Mouse (Mus musculus) right cerebral cortex, postnatal 14 days (tissue): ENCODE measurements around the gene Tecpr2.

ENCODE experiments used
- DNase-seq: peaks from one replicate; pipeline ENCODE4 v3.0.0; 2022

Gene Tecpr2

DNA sequence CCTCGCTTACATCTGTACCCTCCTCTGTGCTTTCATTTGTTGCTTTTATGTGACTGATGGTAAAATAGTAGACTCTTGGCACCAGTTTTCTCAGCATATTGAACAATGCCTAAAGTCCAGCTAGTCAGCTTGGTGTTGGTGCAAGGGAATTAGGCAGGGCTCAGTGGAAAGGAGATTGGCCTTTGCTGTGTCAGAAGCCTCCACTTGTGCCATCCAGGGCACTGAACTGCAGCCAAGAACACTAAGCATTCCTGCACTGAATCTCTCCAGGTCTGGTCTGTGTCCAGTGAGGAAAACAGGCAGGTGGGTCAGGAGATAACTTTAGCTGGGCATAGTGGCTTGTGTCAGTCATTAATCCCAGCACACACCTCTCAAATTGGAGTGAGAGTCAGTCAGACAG, 60.3 kb downstream of the Tecpr2 start:
- no peak for DNase-seq

DNA sequence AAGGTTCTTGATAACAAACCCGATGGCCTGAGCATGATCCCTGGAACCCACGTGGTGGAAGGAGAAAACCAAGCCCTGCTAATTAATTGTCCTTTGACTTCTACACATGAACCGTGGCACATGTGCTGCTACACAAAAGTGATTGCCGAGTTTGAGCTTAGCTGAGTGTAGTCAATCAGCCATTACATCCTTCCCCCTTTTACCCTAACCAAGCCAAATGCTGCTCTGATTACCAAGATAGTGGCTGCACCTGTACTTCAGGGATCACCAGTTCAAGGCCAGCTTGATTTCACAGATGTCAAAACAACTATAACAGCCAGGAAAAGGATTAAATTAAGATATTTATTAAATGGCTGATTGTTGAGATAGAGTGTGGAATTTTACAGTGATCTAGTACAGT, 61.1 kb downstream of the Tecpr2 start:
- no peak for DNase-seq

DNA sequence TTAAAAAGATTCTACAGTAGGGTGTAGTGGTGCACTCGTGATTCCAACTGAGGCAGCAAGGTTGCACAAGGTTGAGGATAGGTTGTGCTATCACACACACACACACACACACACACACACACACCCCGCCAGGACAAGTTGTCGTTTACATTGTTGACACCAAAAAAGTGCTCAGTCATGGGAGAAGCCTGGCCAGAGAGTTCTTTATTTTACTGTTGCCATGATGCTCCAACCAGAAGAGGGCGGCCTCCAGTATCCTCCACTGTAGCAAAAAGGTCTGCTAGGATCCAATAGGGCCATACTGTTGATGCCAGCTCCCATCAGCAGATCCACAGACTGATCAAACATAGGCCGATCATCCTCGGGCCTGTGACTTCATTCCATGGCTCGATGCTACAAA, 62.2 kb downstream of the Tecpr2 start:
- no peak for DNase-seq

DNA sequence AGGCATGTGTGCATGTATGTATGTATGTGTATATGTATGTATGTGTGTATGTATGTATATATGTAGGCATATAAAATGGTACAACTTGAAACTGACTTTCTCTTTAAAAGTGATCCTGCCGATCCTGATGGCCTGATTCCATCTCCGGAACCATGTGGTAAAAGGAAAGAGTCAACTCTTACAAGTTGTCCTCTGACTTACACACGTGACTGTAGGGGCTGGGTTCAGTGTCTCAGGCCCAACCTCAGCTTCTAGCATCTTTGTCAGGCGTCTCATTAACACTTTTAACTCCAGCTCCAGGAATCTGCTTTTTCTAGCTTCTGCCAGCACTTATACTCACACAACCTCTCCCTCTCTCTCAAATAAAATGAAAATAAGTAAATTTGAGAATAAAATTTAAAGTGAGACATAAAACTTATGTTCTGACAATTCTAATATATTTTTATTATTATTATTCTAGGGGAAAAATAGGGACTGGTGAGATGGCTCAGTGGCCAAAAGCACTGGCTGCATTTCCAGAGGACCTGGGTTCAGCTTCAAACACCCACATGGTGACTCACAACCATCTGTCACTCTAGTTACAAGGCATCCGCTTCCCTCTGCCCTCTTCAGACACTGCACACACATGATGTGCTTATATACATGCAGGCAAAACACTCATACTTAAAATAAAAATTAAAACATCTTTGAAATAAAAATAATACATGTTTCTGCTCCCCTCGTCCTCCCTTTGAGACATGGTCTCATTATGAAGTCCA, 63.7 kb downstream of the Tecpr2 start:
- DNase-seq: no peak

DNA sequence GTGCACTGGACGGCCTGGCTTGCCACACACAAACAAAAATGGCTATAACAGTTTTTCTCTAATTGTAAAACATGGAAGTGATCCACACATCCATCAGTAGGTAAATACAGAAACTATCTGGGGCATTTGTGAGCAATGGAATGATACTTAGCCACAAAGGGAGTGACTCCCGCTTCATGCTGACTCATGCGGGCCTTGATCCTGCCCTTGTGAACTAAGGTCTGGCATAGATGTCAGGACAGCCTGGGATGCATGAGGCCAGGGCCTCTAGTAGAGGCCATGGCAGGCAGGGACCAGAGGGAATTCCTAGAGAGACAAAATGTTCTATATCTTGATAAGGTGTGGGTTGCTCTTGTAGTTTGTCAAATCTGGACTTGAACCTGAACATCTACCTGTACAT, 64.4 kb downstream of the Tecpr2 start:
- no peak for DNase-seq

DNA sequence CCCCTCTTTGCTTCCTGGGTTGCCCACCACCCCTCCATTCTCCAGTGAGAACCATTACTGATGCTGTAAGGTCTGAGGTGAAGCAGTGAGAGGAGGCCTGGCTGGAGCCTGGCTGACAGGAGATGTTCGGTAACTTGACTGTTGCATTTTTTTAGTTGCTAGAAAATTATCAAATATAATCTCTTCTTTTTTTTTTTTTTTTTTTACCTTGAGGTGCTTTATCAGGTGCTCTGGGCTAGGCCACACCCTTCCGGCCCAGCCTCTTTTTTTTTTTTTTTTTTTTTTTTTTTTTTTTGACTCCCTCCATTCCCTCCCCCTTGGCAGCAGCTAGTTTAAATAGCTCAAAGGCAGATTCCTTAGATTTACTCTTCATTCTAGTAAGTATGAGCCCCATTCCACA, 64.8 kb downstream of the Tecpr2 start:
- no peak for DNase-seq

DNA sequence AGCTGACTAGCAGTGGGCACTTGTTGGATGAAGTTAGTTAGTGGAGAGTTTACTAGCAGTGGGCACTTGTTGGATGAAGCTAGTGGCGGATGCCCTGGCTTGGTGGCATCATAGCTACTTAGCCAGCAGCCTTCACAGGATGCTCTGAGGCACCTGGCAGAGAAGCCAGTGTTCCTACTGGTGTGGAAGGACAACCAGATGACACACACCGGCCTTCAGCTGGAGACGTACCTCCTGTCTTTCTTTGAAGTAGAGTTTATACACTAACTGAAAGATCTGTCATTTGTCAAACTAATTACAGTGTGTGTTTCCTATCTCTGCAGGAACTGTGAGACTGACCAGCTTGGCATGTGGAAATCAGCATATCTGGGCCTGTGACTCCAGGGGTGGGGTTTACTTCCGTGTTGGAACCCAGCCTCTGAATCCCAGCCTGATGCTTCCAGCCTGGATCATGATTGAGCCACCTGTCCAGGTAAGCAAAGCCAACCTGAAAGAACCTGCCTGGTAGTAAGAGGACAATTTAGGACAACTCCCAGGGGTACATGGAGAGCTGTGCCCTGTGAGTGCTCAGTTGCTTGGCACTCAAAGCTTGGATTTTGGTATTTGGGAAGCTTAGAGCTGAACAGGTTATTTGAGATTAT, 65.4 kb downstream of the Tecpr2 start:
- no peak for DNase-seq

DNA sequence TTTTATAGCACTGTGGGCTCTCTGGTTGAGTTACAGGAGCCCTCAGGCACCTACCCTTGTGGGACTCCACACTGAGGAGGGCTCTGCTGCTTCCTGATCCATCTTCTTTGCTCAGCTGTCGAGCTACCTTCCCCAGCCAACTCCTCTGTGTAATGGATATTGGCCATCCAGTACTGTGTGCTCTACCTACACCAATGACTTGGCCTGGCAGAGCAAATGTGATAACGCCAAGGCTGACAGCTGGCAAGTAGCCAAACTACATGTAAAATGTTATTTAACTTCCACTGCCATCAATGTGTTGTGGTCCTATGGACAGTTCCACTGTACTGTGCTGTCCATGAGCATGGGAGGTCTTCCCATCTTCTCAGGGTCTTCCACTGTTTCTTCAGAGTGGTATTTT, 72.9 kb downstream of the Tecpr2 start:
- no peak for DNase-seq

DNA sequence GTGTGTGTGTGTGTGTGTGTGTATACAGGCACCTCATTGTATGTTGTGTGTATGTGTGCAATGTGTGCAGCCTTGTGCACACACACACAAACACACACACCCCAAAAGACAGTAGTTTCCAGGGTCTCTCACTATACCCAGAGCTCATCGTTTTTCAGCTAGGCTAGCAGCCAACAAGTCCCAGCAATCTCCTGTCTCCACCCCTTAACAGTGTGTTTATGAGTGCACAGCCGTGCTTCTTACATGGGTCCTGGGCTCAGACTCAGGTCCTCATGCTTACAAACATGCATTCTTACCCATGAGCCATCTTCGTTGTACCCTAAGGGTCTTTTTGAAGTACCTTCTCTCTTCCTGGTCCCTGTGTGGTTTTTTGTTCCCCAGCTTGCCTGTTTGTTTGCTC, 76.4 kb downstream of the Tecpr2 start:
- no peak for DNase-seq

DNA sequence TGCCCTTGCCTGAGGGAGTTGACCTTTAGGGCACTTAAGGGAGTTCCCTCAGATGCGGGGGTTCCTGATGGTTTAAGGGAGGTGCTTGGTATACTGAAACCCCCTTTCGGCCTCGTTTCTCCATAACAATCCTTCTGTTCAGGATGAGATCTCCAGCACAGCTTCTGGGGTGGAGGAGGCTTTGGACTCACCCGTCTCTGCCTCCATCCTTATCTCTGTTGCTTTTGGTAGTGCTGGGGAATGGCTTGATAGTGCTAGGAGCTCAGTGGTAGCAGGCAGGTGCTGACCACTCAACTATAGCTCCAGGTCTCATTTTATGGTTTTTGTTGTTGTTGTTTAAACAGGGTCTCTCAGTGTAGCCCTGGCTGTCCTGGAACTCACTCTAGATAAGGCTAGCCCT, 77.0 kb downstream of the Tecpr2 start:
- no peak for DNase-seq

DNA sequence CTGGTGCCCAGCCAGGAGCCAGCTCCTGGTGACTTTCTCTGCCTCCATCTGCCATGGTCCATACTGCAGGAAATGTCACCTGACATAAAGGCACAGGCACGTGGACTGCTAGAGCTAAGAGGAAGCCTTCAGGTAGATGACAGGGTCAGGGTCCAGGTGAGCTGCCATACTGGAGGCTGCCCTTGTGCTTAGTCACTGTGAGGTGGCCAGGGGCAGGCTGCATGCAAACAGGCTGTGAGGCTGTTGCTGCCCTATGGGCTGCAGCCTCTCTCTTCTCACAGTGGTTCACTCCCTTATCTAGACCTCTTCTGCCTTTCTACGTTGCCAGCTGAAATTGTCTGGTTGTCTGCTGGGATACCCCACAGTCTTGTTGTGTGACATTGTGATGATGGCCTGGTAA, 78.1 kb downstream of the Tecpr2 start:
- no peak for DNase-seq

DNA sequence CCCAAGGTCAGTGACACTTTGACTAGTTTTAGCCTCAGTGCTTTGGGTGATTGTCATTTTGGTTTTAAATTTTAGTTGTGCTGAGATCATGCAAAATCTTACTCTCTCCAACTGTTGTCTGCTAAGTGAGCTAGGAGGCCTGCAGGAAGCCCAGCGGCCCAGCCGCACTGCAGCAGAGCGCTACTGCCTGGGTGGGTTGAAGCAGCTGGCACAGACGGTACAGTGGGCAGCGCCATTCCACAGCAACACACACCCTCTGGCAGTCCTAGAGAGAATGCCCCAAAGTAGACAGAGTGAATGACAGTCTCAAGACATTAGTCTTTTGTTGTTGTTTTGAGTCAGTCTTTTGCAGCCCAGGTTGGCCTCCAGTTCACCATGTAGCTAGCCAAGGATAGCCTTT, 81.3 kb downstream of the Tecpr2 start:
- no peak for DNase-seq

DNA sequence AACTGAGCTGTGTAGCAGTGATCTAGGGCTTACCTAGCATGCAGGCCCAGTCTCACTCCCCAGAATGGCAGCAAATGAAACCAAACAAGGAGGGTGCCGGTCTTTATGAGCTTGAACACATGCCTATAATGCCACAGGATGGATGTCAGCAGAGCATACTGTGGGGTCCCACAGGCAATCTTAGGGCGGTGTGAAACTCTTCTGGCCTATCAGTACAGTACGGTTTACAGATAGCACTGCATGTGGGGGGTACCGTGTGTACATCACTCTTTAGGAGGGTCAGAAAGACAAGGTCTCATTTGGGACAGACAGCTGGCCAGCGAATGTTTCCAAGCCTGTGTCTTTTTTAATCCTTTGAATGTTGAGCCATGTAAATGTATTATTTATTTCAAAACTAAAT, 82.9 kb downstream of the Tecpr2 start:
- no peak for DNase-seq

DNA sequence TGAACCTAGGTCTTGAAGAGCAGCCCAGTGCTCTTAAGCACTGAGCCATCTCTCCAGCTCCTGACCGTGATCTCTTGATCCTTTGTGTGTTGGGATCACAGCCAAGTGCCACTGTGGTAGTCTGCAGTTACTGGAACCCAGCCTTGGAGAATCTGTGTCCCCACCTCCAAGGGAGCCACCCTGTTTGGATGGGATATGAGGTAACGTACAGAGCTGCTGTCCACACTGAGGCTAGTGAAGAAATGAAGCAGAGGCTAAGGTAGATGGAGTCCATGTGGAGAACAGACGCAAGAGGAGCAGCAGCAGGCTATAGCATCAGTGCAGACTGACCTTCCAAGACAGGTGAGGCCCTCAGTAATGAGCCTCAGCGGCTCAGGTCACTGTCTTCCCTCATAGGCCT, 84.8 kb downstream of the Tecpr2 start:
- no peak for DNase-seq

DNA sequence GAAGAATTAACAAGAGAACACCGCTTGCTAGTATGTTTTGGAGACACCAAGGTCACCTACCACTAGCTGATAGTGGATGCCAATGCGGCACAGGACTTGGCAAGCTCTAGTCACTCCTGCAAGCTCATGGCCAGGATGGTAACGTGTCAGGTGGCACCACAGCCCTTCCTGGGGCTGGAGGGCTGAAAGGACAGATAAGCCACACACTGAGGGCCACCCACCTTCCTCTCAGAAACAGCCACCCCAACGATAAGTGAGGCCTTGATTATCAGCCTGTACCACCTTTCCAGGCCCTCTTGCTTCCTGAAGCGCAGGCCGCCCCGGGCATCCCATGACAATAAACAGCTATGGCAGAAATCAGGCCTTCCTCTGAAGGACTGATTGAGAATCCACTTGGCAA, 85.2 kb downstream of the Tecpr2 start:
- no peak for DNase-seq

DNA sequence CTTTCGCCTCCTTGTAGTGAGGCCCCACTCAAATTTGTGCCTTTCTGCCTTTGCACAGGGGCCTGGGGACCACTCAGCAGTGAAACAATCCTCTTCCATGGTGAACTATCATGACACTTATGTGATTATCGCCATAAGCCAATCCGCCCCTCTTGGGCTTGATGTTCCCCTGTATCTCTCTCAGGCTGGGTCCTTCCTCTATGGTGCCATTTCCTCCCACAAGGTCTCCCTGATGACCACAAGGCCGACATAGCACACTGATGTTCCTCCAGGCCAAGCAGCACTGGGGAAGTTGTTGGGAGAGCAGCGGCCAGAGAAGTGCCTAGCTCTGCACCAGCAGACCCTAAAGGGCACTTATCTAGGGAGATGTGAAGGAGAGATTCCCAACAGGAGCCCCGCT, 85.7 kb downstream of the Tecpr2 start:
- DNase-seq: no peak

DNA sequence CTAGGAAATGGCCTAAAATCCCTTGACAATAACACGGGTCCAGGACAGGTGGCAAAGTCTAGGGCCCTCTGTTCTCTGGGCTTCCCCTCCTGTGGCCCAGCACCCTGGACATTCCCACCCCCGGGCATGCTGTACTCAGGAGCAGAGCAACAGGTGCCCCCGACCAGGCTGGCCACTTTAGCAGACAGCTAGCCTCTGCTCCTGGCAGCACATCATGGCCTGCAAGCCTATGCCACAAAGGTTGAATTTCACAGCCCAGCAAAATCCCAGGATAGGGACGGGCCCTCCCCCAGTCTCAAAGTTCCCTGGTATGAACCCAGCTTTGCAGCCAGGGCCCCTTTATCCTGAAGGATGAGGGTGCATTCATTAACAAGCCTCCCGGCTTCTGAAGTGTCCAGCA, 86.3 kb downstream of the Tecpr2 start:
- DNase-seq: no peak

DNA sequence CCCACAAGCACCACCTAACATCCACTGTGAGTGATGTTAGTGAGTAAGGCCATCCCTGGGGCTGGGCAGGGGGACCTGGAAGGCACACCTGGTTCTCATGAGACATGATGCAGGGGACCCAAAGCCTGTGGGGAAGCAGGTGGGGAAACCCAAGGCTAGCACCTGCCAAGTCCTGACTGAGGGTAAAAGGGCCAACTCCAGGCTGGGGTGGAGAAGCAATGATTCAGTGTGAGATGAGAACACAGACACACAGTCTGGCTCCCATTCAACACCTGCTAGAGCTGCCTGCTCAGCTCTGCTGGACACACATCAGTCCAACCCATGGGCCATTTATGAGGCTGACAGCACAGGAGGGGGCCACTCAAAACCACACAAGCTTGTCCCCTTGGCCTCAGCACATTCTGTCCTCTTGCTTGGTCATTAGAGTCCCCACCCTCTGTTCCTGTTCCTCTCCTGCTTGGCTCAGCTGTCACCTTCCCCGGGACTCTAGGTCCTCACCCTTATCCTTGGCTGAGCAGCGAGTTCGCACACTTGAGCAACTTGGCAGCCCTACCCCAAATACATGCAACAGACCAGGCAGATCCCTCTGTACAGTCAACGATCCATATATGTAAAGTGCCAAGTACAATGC, 86.9 kb downstream of the Tecpr2 start:
- no peak for DNase-seq

DNA sequence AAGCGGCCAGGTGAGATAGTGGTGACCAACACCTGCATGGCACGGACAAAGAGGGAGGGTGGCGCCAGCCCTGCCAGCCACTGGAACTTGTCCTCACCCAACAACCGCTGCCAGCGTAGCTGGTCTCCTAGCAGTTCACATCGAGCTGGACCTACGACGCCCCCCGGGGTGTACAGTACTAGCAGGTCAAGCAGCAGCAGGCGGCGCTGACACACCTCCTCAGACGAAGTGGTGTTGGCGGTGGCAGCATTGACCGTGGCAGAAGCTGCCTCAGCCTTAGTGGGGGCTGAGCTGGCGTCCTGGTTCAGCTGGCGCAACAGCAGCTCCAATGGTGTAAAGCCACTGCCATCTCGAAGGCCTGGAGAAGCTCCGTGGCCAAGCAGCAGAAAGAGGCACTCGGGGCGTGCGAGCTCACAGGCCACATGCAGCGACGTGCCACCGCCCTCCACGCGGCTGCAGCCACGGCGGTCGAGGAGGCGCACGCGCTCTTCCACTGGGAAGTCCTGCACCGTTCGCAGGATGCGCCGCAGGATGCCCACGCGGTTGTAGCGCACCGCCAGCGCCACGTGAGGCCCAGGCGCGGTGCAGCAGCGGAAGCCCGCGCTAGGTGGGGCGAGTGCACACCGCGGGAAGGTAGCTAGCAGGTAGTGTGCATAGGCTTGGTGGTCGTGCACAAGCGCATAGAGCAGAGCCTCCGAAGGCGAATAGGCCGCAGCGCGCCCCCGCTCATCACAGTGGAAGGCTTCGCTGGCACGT, 87.7 kb downstream of the Tecpr2 start:
- no peak for DNase-seq

DNA sequence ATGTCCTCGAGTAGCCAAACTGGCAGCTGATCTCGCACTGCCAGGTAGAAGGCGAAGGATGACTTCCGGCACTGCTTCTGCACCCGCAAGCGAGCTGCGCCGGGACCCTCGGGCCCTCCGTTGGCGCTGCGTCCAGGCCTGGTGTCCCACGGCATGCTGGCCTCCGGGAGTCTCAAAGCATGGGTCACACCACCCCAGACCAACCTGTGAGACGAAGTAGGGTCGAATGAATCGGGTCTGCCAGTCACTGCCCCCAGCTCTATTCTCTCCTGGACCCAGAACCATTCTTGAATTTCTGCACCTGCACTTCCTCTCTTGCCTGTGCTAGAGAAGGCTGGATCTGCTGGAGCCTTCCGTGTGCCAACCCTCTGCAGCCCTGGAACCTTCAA, 88.3 kb downstream of the Tecpr2 start:
- no peak for DNase-seq

DNA sequence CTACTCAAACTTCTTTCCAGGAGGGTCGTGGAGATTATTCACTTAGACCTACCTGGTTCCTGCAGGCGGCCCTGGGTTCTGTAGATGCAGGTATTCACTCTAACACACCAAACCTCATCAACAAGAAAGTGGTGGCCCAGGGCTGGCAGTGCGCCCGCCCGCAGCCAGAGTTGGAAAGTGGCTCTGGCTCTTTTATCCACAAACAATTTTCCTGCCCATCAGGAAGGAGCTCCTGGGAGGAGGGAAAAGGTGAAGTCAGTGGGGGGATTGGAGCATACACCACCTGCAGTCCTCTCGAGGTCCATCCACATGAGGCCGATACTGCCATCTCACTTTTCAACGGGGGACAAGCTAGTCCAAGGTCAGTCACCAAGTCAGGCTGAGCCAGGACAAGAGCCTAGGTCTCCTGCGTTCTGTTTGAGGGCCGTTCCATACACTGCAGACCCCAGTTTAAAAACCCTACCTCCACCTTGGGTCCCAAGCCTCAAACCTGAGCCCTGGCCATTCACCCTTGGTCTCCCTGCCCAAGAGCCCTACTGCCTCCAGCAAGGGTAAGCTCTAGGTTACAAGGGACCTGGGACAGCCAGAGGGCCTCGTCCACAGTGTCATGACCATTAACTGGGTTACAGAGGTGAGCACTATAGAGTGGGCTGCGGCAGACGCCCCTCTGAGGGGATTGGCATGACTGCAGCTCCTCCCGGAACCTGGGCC, 89.0 kb downstream of the Tecpr2 start:
- DNase-seq: no peak

DNA sequence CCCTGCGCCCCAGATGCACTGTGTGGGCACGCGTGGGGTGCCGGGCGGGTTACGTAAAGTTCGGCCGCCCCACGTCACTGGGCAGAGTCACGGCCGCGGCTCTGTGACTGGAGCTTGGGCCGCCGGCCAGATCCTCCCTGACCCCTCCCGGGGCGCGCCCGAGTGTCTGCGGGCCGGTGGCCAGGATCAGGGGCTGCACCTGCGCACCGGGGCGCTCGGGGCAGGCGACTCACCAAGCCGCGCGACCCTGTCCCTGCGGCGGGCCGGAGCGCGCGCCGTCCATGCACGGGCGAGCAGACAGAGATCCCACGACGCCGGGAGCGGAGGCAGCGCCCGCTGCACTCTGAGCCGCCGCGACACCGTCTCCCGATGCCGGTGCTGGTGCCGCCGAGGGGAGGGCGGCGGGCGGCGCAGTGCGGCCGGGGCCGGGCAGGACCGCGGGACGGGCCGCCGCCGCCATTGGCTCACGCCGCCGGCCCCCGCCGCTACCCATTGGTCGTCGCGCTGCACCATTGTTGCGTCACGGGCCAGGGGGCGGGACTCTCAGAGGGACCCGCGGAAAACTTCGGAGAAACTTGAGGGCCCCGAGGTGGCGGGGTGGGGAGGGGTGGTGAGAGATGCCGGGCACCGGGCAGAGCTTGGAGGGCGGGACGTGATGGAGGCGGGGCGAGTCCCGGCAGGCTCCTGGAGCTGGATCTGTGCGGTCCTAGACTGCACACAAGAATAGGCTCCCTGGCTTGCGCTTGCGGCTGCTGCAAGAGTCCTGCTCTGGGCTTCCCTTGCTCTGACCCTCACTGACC, 89.7 kb downstream of the Tecpr2 start, which contains the start of gene Ankrd9:
Gene Ankrd9, minus strand, starts transcription at position 434 of the 800 bp plus-strand sequence.
- DNase-seq: peak; percentile 93
